Mouse (Mus musculus) ovary, adult 18-20 months (tissue): ENCODE measurements around the gene Zfyve27.

ENCODE experiments used
- DNase-seq: peaks from one replicate; pipeline ENCODE4 v3.0.0; 2022; ENCODE audit warnings: low spot score, mixed read lengths

Gene Zfyve27

GRCm38 (mm10) chr19:42237602-42238340 is 74.0 kb downstream of the Zfyve27 start:
- no peak for DNase-seq

DNA sequence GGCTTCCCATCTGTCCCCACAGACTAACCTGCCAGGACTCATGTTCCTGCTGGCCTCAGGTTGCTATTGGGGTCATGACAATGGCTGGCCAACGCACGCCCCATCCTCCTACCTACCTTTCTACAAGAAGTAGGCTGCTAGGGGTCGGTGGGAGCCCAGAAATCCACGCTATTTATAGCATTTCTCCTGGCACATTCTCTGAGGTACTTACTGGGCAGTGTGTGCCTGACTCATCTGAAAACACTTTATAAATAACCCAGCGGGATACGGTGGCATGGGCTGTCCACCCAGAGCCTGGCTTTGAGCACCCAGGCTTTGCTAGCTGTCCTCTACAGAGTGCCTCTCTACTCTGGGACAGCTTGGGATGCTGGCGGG is 74.6 kb downstream of the Zfyve27 start:
- DNase-seq, result no peak

- DNase-seq, result no peak
These were observed 77.1 kb downstream of the Zfyve27 start for GRCm38 (mm10) chr19:42240881-42241280.

GRCm38 (mm10) chr19:42243401-42243800 is 79.7 kb downstream of the Zfyve27 start:
- DNase-seq, result no peak
